Mouse (Mus musculus) cerebellum, postnatal 36 days (tissue): Measurements from ENCODE around the gene Gm11492.

Experiments used
- DNase-seq, 2 experiments: peaks; one replicate each; pipeline ENCODE4 v3.0.0; 2021 to 2022; ENCODE audit warnings: mixed read lengths in 2 of 2

Gene Gm11492

DNA sequence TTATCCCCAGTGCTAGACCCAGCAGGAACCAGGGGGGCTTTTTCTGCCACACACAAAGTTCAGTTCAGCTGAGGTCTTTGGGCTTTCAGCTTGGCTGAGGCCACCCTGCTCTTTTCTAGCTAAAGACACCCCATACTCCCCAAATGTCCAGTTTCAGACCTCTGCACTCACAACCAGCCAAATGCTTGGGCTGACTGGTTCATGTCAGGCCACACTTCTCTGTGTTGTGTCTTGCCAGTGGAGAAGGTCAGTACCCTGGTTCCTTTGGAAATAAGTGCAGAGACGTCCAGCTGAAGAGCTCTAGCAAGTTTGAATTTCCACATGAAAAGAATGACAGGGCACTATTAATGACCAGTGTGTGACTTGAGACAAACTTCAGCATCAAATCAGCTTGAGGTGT, 13.3 kb downstream of the Gm11492 start:
- no peak for DNase-seq

DNA sequence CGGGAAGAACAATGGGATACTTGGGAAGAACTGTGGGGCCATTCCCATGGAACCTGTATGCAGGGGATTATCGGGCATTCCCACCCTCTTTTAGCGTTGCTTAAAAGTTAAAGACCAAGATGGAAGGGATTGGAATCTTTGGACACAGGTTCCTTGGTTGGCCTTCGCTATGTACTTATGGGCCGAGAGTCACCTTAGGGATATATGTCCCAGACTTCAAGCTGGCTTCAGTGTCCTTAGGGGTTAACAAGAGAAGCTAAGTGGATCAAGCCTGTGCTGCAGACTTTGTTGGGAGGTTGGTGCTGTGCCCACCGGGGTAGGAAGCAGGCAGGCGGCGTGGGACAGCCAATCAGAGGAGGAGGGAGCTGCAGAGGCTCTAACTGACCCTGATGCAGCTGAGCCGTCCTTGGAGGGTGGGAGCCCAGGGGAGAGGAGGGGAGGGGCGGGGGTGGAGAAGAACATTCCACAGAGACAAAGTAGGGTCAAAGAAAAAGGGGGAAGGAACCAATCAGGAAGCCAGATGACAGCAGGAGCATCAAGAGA, 14.2 kb downstream of the Gm11492 start:
- DNase-seq, result peak in 1 of 2 experiments; percentile 29

DNA sequence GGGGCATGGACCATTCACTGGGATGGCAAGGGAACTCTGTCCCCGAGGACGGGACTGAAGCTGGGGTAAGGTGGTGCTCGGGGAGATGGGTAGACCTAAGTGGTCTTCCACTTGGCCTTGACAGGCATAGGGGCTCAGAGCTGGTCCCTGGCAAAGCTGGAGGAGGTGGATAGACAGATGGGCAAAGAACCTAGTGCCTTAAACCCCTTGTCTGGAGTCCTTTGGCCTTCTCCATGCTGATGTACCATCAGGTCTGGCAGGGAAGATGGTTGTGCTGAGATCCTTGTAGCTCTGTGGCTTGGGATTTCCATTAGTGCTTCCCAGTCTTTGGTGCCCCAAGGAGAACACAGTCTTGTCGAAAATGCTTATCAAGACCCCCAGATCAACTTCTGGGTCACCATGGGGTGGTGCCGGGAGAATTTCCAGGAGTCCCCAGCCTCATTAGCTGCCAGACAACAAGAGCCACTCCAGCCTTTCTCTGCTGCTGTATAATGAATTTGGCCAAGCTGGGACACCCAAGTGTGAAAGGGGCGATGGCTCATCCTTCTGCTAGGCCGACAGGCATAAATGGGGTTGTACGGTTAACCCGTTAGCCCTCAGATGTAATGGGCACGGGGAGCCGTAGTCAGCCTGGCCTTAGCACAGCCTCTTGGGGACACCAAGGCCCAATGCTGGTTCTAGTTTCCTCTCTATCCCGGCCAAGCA, 14.9 kb downstream of the Gm11492 start:
- DNase-seq, result no peak

DNA sequence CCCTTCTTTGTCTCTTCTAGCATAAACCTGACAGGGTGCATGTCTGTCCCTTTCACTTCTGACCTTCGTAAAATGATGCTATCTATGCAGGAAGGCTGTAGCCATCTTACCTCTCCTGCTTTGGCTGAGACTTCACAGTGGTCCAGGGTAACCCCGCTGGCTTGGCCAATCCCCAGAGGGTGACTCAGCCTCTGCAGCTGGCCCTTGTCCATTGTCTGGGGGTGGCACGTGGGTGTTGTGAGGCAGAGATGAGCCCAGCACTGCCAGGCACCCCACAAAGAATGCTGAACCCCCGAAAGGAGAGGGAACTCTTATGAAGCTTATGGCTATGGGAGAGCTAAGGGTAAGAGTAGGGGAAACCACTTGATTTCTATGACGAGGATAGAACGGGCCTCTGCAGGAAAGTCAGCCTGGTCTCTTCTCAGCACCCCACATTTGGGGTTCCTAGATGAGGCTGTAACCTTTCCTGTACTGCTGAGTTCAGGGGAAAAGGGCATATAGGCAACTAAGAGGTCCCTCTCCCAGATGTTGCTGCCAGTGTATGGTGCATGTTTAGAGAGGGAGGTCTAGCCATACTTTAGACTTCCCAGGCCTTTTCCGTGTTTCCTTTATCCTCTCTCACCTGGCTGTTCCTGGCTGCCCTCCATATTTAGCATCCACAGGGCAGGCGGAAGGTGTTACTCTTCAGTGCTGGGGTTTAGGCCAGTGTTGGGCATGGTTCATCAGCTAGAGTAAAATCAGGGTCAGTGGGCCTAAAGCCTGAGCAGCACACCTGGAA, 15.7 kb downstream of the Gm11492 start:
- peak; percentile 50 to 54 for DNase-seq

DNA sequence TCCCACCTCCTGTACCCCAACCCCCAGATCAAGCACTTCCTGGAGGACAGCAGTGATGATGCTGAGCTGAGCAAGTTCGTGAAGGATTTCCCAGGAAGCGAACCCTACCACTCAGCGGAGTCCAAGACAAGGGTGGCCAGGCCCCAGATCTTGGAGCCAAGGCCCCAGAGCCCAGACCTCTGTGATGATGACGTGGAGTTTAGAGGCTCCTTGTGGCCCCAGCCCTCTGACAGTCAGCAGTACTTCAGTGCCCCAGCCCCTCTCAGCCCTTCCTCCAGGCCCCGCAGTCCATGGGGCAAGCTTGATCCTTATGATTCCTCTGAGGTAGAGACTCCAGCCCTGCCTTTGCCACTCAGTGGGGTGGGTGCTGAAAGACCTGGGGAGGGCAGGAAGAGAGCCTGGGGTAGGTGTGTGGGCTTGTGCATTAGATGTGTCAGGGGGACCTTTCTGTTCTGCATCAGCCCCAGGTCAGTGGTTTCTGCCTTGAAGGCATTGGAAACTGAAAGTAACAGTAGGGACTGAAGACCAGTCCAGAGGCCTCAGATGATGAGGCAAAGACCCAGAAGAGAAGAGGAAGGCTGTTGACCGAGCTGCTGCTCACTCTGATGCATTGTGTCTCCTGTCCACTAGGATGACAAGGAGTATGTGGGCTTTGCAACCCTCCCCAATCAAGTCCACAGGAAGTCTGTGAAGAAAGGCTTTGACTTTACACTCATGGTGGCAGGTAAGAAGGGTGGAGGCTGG, 17.0 kb downstream of the Gm11492 start:
- no peak for DNase-seq

DNA sequence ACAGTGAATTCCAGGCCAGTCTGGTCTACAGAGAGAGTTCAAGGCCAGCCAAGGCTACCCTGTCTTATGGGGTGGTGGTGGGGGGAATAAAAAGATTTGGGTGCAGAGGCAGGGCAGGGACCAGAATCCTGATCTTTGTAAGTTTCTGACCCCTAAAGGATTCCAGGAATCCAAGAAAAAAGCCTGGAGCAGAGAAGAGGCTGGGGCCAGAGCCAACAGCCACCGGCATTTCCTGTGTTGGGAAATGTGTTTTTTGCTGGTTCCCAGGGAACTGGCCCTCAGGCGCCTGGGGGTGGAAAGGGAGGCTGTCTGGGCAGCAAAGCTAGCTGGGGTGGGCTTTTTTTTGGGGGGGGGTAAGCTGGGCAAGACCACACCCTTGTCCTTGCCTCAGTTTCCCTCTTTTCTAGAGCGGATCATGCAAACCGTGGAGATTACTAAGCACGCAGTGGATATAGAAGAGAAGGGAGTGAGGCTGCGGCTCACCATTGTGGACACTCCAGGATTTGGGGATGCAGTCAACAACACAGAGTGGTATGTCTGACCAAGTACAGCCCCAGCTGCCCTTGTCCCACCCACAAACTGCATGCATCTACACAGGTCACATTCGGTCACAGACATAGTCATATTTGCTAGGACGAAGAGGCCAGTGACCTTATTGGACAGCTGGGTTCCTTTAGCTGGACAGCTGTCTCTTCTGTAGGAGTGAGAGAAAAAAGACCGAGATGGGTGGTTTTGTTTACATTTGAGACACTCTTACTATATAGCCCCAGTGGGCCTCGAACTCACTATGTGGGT, 18.5 kb downstream of the Gm11492 start:
- no peak for DNase-seq

DNA sequence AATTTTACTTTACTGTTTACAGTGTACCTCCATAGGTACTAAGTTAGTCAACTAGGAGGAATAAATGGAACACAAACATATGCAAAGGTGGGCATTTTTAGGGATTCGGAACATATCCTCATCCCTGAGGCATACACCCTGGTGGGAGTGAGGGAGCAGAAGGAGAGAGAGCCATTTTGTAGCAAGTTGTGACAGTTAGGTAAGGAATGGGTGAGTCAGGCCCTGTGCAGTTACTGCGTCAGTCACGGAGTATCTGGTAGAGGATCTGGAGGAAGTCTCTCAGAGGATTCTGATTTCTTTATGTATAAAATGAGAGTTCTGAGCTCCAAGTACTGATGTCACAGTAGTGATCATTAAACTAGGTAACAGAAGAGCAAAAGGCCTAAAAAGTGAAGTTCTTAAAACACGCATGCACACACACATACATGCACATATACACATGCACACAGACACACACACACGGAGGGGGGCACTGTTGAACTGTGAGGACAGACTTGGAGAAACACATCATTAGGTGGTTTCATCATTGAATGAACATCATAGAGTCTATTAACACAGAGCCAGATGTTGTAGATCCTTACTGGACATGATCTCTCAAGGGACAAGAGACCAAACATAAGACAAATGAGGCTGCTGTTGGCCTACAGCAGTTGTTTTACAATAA, 20.9 kb downstream of the Gm11492 start:
- no peak for DNase-seq

DNA sequence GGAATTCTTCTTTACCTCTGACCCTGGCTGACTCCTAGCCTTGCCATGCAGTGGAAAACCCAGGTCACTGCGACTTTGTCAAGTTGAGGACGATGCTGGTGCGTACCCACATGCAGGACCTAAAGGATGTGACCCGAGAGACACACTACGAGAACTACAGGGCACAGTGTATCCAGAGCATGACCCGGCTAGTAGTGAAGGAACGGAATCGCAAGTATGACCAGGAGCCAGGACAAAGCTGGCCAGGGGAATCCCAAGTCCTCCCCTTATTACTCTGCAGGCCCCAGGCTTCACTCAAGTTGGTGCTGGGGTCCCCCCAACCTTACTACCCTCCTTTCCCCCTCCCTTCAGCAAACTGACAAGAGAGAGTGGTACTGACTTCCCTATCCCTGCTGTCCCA, 23.2 kb downstream of the Gm11492 start:
- DNase-seq, result no peak

DNA sequence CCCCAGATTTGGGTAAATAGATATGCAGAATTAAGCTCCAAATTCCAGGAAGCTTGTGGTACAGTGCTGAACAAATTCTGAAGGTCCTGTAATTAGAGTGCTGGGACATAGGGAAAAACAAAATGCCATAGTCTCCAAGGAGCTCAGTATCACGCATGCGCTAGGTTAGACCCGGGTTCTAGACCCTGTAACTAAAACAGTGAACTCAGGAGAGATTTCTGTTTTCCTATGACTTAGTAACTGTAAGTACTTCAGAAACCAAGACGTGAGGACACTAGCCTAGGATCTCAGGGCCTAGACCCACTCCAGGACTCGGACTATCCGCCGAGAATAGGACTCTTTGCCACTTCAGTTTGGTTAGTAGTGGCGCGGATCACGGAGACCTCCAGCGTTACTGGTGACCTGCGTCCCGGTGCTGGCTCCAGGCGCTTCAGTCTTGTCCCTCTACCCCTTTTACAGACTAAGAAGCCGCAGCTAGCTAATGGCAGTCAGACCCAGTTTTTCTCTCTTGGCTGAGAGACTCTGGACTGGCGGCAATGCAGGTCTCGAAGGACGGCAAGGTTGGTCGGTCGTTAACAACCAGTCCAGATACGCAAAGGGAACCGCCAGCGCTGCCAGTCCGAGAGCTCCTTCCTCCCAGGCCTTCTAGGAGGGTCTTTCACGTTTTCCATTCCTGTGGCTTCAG, 24.5 kb downstream of the Gm11492 start:
- peak; percentile 41 to 54 for DNase-seq

DNA sequence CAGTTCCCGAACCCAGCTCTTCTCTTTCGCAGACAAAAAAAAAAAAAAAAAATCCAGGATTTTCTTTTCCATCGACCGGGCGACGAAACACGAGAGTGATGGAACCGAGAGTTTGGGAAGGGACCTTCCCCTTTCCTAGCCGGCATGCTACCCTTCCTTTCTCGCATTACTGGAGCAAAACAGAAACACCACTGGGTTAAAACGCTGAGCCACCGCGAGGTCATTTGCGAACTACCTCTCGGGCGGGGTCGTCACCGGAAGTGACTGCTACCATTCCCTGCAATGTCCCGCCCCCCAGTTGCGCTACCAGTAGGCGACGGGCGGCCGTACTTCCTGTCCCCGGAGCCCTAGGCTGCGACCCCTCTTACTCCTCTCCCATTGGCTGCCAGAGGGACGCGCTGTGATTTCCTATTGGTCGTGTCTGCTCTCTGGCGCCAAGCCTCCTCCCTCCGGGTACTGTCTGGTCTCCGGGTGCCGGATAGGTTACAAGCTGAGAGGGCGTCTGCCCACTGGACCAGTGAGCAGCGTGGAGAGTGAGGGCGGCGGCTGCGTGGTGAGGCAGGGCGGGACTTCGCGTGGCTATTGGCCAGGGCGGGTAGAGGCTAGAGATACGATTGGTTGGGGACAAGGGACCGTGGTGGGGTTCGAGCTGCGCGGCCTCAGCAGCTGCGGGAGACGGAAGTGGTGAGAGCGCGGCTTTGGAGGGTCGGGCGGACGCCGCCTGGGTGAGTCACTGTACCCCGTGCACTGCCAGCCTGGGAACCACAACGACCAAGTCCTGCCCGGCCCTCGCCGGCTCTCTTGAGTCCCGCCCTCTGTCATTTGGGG, 25.3 kb downstream of the Gm11492 start, which contains the start of gene Mtmr4:
Gene Mtmr4, plus strand, starts transcription at position 637 of the 828 bp plus-strand sequence.
- peak; percentile 99 to 100 for DNase-seq

DNA sequence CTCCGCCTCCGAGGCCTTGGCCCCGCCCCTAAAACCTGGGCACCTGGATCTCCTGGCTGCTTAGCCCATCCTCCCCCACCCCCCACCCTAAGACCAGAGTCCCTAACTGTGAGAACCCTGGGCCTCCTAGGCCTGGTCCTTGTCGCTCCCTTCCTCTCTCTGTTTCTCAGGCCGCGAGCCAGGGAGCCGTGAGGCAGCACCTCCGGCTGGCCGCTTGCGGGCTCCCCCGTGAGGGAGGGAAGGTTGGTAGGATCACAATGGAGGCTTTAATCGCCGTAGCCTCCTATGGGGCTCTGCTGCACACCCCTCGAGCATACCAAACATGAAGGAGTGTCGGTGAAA, 25.9 kb downstream of the Gm11492 start:
- no peak for DNase-seq

DNA sequence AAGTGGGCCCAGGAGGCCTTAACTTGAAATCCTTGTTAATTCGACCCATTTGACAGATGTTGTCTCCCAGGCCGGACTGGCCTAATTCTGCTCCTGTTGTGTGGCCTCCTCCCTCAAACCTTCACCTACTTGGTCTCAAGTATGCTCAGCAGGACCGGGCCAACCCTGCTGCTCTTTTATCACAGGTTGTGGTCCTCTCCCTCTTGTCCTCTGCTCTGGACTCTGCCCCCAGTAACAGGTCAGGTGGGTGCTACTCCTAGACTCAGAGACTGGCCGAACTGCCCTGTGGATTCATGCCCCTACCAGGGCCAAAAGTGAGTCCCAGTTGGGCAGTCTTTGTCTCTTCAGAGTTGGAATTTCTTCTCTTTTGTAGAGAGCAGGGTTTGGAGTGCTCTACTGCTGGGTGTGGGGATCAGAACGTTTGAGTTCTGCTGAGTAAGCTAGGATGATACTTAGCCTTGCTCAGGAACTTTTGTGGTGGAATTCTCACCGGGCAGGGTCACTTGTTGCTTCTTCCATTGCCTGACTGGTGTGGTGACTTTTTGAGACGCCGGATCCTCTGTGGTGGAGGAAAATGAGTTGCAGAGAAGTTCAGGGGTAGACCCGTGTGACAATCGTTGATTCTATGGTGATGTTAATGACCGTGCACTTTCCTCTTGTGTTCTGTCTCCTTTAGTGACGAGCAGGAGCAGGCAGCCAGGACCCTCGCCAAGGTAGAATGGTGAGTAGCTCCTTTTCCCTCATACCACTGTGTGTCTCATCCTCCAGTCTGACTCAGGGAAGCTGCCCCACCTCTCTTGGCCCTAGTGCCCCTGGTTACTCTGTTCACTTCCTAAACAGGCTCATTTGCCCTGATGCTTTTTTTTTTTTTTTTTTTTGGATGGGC, 26.5 kb downstream of the Gm11492 start:
- DNase-seq, result no peak

DNA sequence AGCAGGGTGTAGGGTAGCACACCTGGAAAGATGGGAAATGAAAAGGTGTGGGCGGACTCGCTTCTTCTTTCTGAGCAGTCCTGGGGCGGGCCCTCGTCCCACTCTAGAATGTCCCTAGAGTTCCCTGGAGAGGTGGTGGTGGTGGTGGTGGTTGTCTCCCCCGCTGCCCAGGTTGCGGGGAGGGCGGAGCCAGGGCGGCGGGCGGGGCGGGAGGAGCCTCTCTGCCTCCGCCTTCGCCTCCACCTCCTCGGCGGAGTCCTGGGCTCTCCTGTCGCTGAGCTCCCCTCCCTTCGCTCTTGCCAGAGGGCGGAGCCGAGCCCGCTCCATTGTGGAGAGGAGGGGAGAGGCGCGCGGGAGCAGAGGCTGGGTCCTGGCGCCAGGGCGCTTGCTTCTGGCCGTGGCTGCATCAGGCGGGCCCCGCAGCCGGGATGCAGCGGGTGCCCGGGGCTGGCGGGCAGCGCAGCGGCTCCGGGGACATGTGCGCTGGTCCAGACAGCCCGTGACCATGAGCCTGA, 28.9 kb downstream of the Gm11492 start:
- DNase-seq, result peak; percentile 82 to 88

DNA sequence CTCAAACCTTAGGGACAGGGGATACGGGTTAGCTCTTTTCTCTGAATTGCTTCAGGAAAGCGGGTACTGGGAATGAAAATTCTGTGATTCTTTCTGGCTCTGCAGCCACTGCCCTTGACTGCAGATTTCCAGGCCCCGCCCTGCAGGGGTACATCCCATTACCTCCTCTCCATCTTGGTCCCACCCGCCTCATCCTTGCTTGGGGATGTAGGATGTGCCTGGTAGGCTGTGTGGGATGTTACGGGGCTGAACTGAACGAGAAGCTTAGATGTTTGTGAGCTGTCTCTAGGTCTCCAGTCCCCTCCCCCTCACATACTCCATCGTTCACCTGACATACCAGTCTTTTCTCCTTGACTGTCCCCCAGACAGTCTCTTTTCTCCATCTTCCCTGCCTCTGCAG, 29.5 kb downstream of the Gm11492 start:
- DNase-seq, result peak; percentile 24 to 28

DNA sequence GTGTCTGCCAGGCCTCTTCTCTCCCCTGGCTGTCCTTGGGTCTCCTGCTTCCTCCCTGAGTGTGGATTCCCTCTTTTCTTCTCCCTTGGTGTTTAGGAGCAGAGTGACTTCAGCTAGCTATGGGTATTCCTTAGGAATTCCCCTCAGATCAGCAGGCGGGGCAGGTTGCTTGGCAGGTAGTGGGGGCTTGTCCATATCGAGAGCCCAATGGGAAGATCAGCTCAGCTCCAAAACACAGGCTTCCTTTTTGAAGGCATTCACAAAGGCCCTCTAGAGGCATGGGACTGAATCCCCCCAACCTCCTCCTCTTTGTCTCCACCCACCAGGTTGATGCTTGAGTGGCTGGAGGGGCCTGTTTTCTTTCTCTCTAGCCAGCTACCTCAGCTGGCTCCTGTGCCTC, 30.0 kb downstream of the Gm11492 start:
- DNase-seq, result no peak

DNA sequence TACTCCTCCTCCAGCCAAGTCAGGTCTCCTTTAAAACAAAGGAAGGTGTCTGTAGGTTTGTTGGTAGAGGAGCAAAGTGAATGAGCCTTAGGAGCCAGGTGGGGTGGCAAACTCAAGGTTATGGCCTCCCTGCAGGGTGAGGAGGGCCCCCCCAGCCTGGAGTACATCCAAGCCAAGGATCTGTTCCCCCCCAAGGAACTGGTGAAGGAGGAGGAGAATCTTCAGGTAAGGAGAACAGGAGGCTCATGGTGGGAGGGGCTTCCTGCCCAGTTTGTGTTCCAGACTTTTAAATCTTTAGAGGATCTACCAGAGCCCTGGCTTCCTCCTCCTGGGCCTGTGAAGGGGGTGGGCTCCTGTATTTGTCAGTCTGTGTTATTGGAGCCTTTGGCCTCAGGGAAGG, 30.6 kb downstream of the Gm11492 start:
- DNase-seq, result no peak

DNA sequence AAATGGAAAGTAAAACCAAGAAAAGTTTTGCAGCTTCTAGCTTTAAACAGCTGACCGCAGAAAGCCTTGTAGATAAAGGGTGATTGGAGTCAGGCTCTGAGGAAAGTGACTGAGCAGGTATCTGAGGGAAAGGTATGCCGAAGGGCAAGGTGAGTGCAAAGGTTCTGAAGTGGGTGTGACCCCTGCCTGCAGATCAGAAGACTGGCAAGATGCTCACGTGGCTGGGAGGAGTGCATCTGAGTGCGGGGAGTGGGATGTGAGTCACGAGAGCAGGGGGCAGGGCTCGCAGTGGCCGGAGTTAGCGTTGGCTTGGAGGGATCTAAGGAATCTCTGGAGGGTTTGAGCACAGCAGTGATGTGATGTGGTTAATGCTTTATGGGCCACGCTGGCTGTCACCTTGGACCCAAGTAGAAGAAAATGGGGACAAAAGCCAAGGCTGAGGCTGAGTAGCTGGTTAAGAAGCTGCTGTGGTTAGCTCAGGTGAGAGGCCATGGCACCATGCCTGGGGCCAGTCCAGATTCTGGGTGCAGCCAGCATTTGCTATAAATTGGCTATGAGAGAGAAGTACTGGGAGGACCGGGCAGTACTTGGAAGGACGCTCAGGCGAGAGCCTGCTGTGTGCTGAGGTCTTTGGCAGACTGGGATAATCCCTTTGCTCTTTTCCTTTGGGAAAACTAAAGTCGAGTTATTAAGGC, 33.1 kb downstream of the Gm11492 start:
- no peak for DNase-seq

DNA sequence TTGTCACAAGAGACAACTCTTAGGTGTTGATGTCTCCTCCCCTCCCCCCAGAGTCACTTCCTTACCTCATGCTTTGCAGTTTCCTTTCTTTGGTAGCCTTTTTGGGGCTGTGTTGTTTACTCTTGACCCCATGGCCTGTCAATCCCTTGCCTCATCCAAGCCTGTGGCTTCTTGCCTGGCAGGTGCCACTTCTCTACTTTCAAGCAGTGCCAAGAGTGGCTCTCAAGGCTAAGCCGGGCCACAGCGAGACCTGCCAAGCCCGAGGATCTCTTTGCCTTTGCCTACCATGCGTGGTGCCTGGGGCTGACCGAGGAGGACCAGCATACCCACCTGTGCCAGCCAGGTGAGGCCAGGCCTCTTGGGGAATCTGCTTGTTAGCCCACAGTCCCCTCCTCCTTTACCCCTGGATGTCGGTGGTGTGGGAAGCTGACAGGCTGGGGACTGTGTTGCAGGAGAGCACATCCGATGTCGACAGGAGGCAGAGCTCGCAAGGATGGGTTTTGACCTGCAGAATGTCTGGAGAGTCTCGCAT, 33.9 kb downstream of the Gm11492 start:
- DNase-seq, result no peak
